Mouse (Mus musculus) stomach, adult 2 months (tissue): ENCODE data around the gene Wdr95. TPM values are rescaled to one million over a fixed set of nuclear protein-coding genes. Genes with fewer than 3 reads are reported as not detected.

Experiments used
- polyA plus RNA-seq: library from polyadenylated mRNA; depleted of rRNA; stranded (reverse); fragments of >200 nt; gene quantifications from 2 replicates; pipeline ENCODE4 v1.2.3, GENCODE M21; 2012; rRNA removed

The Wdr95 gene
- 0.03 TPM in 1 of 2 replicates, not detected in the other for polyA plus RNA-seq

DNA sequence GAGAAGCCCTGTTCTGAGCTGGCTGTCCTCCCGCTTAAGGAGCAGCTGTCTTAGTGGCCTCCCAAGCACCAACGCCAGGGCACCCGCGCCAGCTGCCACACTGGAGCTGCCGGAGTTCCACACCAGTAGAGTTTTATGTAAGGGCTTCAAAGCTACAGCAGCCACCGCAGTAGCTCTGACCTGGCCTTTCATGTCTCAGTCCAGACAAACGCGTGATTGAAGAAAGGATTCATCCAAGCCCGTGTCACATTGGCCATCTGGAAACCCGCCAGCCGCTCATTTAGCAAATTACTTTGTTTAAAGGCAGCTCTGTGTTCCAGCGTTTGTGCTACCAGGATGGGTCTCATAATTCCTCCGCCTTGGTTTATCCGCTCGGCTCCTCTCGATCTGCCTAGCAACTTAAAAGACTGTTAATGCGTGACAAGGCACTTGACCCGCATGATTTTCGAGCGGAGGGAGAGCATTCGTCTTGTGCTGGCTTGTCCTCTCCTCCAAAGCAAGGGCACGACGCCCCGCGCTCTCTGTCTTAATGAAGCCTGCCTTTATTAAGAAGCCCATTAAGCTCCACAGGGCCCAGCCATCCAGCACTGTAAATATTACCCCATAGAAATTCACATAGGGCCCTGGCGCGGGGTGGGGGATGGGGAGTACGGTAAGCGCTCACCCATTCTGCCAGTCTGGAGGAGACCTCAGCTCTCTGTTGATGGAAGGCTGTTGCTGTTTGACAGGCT lies at the start of gene Wdr95:
Gene Wdr95, plus strand, starts transcription at position 681 of the 731 bp plus-strand sequence.

DNA sequence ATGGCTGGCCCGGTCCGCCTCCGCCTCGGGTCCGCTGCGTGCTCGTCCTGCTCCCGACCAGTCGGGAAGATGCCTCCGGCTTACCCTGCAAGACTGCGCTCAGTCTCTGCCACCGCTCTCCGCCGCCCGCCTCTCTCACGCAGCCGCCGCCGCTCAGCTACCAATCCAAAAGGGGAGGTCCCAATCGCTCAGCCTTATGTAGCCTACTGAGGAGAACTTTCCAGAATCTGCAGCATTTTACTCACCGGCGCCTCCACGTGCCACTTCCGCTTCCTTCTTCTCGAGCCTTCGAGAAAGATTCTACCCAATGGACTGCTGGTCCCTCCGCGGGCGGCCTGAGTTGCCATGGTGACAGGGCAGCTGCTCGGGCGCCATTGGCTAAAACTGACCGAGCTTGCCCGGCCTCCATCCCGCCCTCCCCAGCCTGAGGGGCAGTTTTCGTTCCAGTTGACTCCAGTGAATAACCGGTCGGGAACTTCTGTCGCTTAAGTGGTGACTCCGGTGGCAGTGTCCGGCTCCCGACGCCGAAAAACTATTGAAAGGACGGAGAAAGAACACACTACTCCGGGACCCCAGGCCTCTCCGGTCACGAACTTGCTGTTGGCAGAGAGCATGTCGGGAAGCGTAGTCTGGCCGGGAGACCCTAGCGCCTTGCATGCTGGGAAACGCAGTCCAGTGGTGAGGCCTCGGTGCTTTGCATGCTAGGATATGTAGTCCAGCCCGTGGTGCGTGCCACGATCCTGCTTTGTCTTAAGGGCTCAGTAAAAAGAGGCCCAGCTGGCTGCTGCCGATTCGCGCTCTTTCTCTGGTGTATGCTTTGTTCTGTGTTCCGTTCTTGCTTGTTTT lies 107.8 kb downstream of the Wdr95 start, which contains the start of gene Hsph1:
Gene Hsph1, minus strand, starts transcription at position 302 of the 846 bp plus-strand sequence.

Other genes starting within 250 kb of the Wdr95 start
- gene Medag, start 116.9 kb upstream of the Wdr95 start, polyA plus RNA-seq: 4.1 and 6.9 TPM in 2 replicates
- not detected in 2 replicates for gene Tex26, start 89.0 kb upstream of the Wdr95 start, polyA plus RNA-seq
- gene Hsph1, start 107.7 kb downstream of the Wdr95 start, polyA plus RNA-seq: 1.6 and 2.8 TPM in 2 replicates
- gene B3glct, start 149.6 kb downstream of the Wdr95 start, polyA plus RNA-seq: 0.98 and 1.8 TPM in 2 replicates